Mouse (Mus musculus) neural tube, embryonic 12.5 days (tissue): ENCODE measurements around the gene Hist1h4b. TPM values are rescaled to one million over a fixed set of nuclear protein-coding genes. Genes with fewer than 3 reads are reported as not detected.
"Not testable (repeated sequence)": the region's sequence is repeated elsewhere in the genome, so short reads cannot be mapped to it uniquely, and the experiment has no call there.

Experiments used
- ATAC-seq: fragments of 200-750 bp; cut with Nextera tagmentation; 2 replicates; pipeline ENCODE4 v1.8.0; 2017; ENCODE audit warnings: low read depth, mild to moderate bottlenecking, moderate TSS enrichment, moderate library complexity; ENCODE audit not compliant: low FRiP score
- H3K27ac ChIP-seq: fragments of 300-500 bp; sonication (generic); 2 replicates; pipeline ENCODE4 v1.5.1; 2016
- H3K27me3 ChIP-seq: fragments of 300-500 bp; sonication (generic); replicated peaks from 2 replicates; pipeline ENCODE4 v1.6.1; 2016; ENCODE audit warnings: mild to moderate bottlenecking
- H3K36me3 ChIP-seq: fragments of 300-500 bp; sonication (generic); 2 replicates; pipeline ENCODE4 v1.6.1; 2016; ENCODE audit warnings: mild to moderate bottlenecking
- H3K4me1 ChIP-seq: fragments of 300-500 bp; sonication (generic); 2 replicates; pipeline ENCODE4 v1.6.1; 2016
- H3K4me2 ChIP-seq: fragments of 300-500 bp; sonication (generic); replicated peaks from 2 replicates; pipeline ENCODE4 v1.6.1; 2016; ENCODE audit warnings: mild to moderate bottlenecking
- H3K4me3 ChIP-seq: fragments of 300-500 bp; sonication (generic); 2 replicates; pipeline ENCODE4 v1.5.1; 2016
- H3K9ac ChIP-seq: fragments of 300-500 bp; sonication (generic); 2 replicates; pipeline ENCODE4 v1.6.1; 2016; ENCODE audit warnings: mild to moderate bottlenecking
- H3K9me3 ChIP-seq: fragments of 300-500 bp; sonication (generic); 2 replicates; pipeline ENCODE4 v1.6.1; 2016; ENCODE audit warnings: mild to moderate bottlenecking
- WGBS: fragments of 180-500 bp; shearing (Covaris S2); methylation state at CpG from one replicate; pipeline ENCODE4 v1.1.7; 2016; 5-methylcytosine and 5-hydroxymethylcytosine counted together
- polyA plus RNA-seq: library from polyadenylated mRNA; unstranded; fragments of >200 nt; fragmentation: Nextera tagmentation; extraction: Ambion mirVana; gene quantifications from 2 replicates; pipeline ENCODE4 v1.2.1, GENCODE M21; 2016

Hist1h4b gene
- polyA plus RNA-seq, 1 experiment from 2014 or later = 4.5 TPM

GRCm38 (mm10) chr13:23752067-23752741, 4.6 kb upstream of the Hist1h4b start, which contains the start of gene Hist1h3b:
Hist1h3b (plus strand) TSS chr13:23752267.
- H3K27ac ChIP-seq = peak within 1 kb of the TSS; percentile 82
- H3K9ac ChIP-seq = peak within 1 kb of the TSS; percentile 55; the same call in 1 of the 2 replicates
- ATAC-seq = peak; percentile 84
- not testable (repeated sequence) for H3K27me3 ChIP-seq, H3K9me3 ChIP-seq, H3K36me3 ChIP-seq, H3K4me1 ChIP-seq
- WGBS = under 1% methylated on average over 21 of the region's 47 CpGs
- H3K4me3 ChIP-seq = peak within 1 kb of the TSS; percentile 35
- peak within 1 kb of the TSS; percentile 64 for H3K4me2 ChIP-seq

- no peak for ATAC-seq
- no peaks in the 10 kb centered on the region for H3K9me3 ChIP-seq
- WGBS = 3% methylated on average over 6 of the region's 6 CpGs
- no peaks in the 10 kb centered on the region for H3K36me3 ChIP-seq
- H3K27me3 ChIP-seq = no peaks in the 10 kb centered on the region
- H3K27ac ChIP-seq = 0 out of 2 replicates have a peak overlapping the region, but pooled peaks have one; percentile 8
- peak overlapping the region; percentile 21 for H3K4me3 ChIP-seq
- H3K4me1 ChIP-seq = peaks cover 8% of the 10 kb centered on the region; the same call in 1 of the 2 replicates
- H3K9ac ChIP-seq = peak overlapping the region; percentile 53; the same call in 1 of the 2 replicates
- peak overlapping the region; percentile 64 for H3K4me2 ChIP-seq
These were observed 4.1 kb upstream of the Hist1h4b start for GRCm38 (mm10) chr13:23752742-23753172.

GRCm38 (mm10) chr13:23753314-23754078, 3.3 kb upstream of the Hist1h4b start:
- no peaks in the 10 kb centered on the region for H3K27me3 ChIP-seq
- no peaks in the 10 kb centered on the region for H3K36me3 ChIP-seq
- no peak overlapping the region for H3K27ac ChIP-seq
- no peak overlapping the region for H3K9ac ChIP-seq
- peaks cover 3% of the 10 kb centered on the region; the same call in 1 of the 2 replicates for H3K4me1 ChIP-seq
- no peak overlapping the region for H3K4me3 ChIP-seq
- WGBS = 59% methylated on average over 4 of the region's 4 CpGs
- H3K4me2 ChIP-seq = peak overlapping the region; percentile 64; the same call in 1 of the 2 replicates
- no peak for ATAC-seq
- H3K9me3 ChIP-seq = no peaks in the 10 kb centered on the region

GRCm38 (mm10) chr13:23755000-23755399, 1.8 kb upstream of the Hist1h4b start:
- Histone ChIP-seq H3K27ac (no peak overlapping the region), H3K27me3 (no peaks in the 10 kb centered on the region), H3K9me3 (no peaks in the 10 kb centered on the region), H3K4me3 (no peak overlapping the region), H3K4me1 (peaks cover 3% of the 10 kb centered on the region; the same call in 1 of the 2 replicates), H3K36me3 (no peaks in the 10 kb centered on the region), H3K9ac (no peak overlapping the region), H3K4me2 (no peak overlapping the region)
- ATAC-seq = no peak

- Histone ChIP-seq H3K4me1 (peaks cover 9% of the 10 kb centered on the region; the same call in 1 of the 2 replicates), H3K9ac (peak overlapping the region; percentile 44), H3K36me3 (no peaks in the 10 kb centered on the region), H3K27ac (peak overlapping the region; percentile 46; the same call in 1 of the 2 replicates), H3K27me3 (no peaks in the 10 kb centered on the region), H3K4me3 (peak overlapping the region; percentile 28), H3K4me2 (peak overlapping the region; percentile 62), H3K9me3 (no peaks in the 10 kb centered on the region)
- 2% methylated on average over 21 of the region's 23 CpGs for WGBS
- ATAC-seq = no peak
These were observed 479 bp downstream of the Hist1h4b start for GRCm38 (mm10) chr13:23757211-23757773.

GRCm38 (mm10) chr13:23757921-23758320, 1.1 kb downstream of the Hist1h4b start:
- no peak overlapping the region for H3K4me3 ChIP-seq
- H3K9me3 ChIP-seq = no peaks in the 10 kb centered on the region
- H3K27ac ChIP-seq = no peak overlapping the region
- ATAC-seq = no peak
- H3K27me3 ChIP-seq = no peaks in the 10 kb centered on the region
- no peaks in the 10 kb centered on the region for H3K36me3 ChIP-seq
- H3K9ac ChIP-seq = no peak overlapping the region
- peaks cover 9% of the 10 kb centered on the region; the same call in 1 of the 2 replicates for H3K4me1 ChIP-seq
- no peak overlapping the region; the same call in 1 of the 2 replicates for H3K4me2 ChIP-seq
- WGBS = 45% methylated on average over 3 of the region's 3 CpGs

GRCm38 (mm10) chr13:23759251-23759771, 2.5 kb downstream of the Hist1h4b start:
- Histone ChIP-seq H3K9me3 (no peaks in the 10 kb centered on the region), H3K4me3 (no peak overlapping the region), H3K4me2 (no peak overlapping the region), H3K9ac (no peak overlapping the region), H3K27me3 (no peaks in the 10 kb centered on the region), H3K27ac (no peak overlapping the region), H3K36me3 (no peaks in the 10 kb centered on the region), H3K4me1 (peaks cover 21% of the 10 kb centered on the region)
- WGBS = 38% methylated on average over 3 of the region's 3 CpGs
- ATAC-seq = no peak

GRCm38 (mm10) chr13:23759916-23760239, 3.1 kb downstream of the Hist1h4b start:
- H3K27ac ChIP-seq = 0 out of 2 replicates have a peak overlapping the region, but pooled peaks have one; percentile 46
- H3K36me3 ChIP-seq = no peaks in the 10 kb centered on the region
- WGBS = 69% methylated on average over 1 of the region's 1 CpGs
- peak overlapping the region; percentile 83 for H3K4me2 ChIP-seq
- no peaks in the 10 kb centered on the region for H3K9me3 ChIP-seq
- ATAC-seq = no peak
- H3K9ac ChIP-seq = peak overlapping the region; percentile 48; the same call in 1 of the 2 replicates
- peaks cover 23% of the 10 kb centered on the region for H3K4me1 ChIP-seq
- no peak overlapping the region for H3K4me3 ChIP-seq
- H3K27me3 ChIP-seq = no peaks in the 10 kb centered on the region

- peak; percentile 13 for ATAC-seq
- H3K9ac ChIP-seq = peak overlapping the region; percentile 48
- no peaks in the 10 kb centered on the region for H3K36me3 ChIP-seq
- H3K4me2 ChIP-seq = peak overlapping the region; percentile 83
- 1% methylated on average over 26 of the region's 27 CpGs for WGBS
- H3K4me1 ChIP-seq = peaks cover 23% of the 10 kb centered on the region
- H3K27me3 ChIP-seq = no peaks in the 10 kb centered on the region
- H3K4me3 ChIP-seq = peak overlapping the region; percentile 39
- H3K9me3 ChIP-seq = no peaks in the 10 kb centered on the region
- peak overlapping the region; percentile 50; the same call in 1 of the 2 replicates for H3K27ac ChIP-seq
These were observed 3.6 kb downstream of the Hist1h4b start for GRCm38 (mm10) chr13:23760240-23760971.

GRCm38 (mm10) chr13:23760972-23761864, 4.4 kb downstream of the Hist1h4b start, which contains the start of gene Hist1h4a:
Hist1h4a (minus strand) TSS chr13:23761230.
- peak; percentile 70 for ATAC-seq
- WGBS = under 1% methylated on average over 67 of the region's 72 CpGs

More at GRCm38 (mm10) chr13:23760972-23761864, 4.4 kb downstream of the Hist1h4b start, which contains the start of gene Hist1h4a:
- Histone ChIP-seq H3K4me1 (peaks cover 23% of the 10 kb centered on the region), H3K9me3 (no peaks in the 10 kb centered on the region), H3K4me2 (peak within 1 kb of the TSS; percentile 83), H3K27me3 (no peaks in the 10 kb centered on the region), H3K36me3 (no peaks in the 10 kb centered on the region), H3K27ac (peak within 1 kb of the TSS; percentile 50), H3K4me3 (peak within 1 kb of the TSS; percentile 39), H3K9ac (peak within 1 kb of the TSS; percentile 51)
